Mouse (Mus musculus): ENCODE results near the gene Fuk. TPM values are rescaled to one million over a fixed set of nuclear protein-coding genes. Genes with fewer than 3 reads are reported as not detected.
A peak's percentile ranks its signal among the peaks of the same experiment; 100 is the strongest.

The Fuk gene
- polyA plus RNA-seq (2015; fragmentation: Nextera tagmentation; extraction: Ambion mirVana), result 10.2 and 13.2 TPM in 2 replicates

- Histone ChIP-seq H3K9ac (peak within 1 kb of the TSS; percentile 71), H3K36me3 (no peaks in the 10 kb centered on the region), H3K4me1 (replicated peaks) (peaks cover 6% of the 10 kb centered on the region), H3K27me3 (replicated peaks) (no peaks in the 10 kb centered on the region), H3K9me3 (no peaks in the 10 kb centered on the region), H3K4me3 (replicated peaks) (peak within 1 kb of the TSS; percentile 78), H3K27ac (no peak within 1 kb of the TSS), H3K4me2 (replicated peaks) (peak within 1 kb of the TSS; percentile 61)
- ATAC-seq, result peak; percentile 95
- WGBS, result 2% methylated on average over 30 of the region's 30 CpGs
Observed at GRCm38 (mm10) chr8:110901839-110902578, at the start of gene Fuk. Gene Fuk, minus strand, starts transcription at chr8:110902488.

- no peak for ATAC-seq
- no peak overlapping the region for H3K27ac ChIP-seq
- no peaks in the 10 kb centered on the region for H3K9me3 ChIP-seq
- no peaks in the 10 kb centered on the region for H3K27me3 ChIP-seq (replicated peaks)
- no peak overlapping the region for H3K4me3 ChIP-seq (replicated peaks)
- no peak overlapping the region for H3K4me2 ChIP-seq (replicated peaks)
- WGBS, result 79% methylated on average over 17 of the region's 17 CpGs
- no peaks in the 10 kb centered on the region for H3K4me1 ChIP-seq (replicated peaks)
- no peaks in the 10 kb centered on the region for H3K36me3 ChIP-seq
- no peak overlapping the region for H3K9ac ChIP-seq
Observed at GRCm38 (mm10) chr8:110950065-110950484, 47.8 kb upstream of the Fuk start.

DNA sequence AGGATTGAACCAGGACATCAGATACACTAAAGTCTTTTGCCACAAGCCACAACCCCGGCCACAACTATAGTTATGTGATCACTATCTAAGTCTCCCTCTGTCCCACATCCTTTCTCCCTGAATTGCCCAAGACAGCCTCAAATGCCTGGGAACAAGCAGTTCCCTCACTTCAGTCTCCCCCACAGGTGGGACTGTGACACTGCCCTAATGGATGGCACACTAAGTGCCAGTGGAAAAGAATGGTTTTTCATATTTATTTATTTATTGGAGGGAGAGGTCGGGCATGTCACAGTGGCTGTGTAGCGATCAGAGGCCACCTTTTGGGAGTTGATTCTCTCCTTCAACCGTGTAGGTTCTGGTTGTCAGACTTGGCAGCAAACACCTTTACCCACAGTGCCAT is 43.4 kb upstream of the Fuk start:
- Histone ChIP-seq H3K4me3 (replicated peaks) (no peak overlapping the region), H3K4me2 (replicated peaks) (no peak overlapping the region), H3K27me3 (replicated peaks) (no peaks in the 10 kb centered on the region), H3K27ac (no peak overlapping the region), H3K9me3 (no peaks in the 10 kb centered on the region), H3K36me3 (no peaks in the 10 kb centered on the region), H3K9ac (no peak overlapping the region), H3K4me1 (replicated peaks) (no peaks in the 10 kb centered on the region)
- 75% methylated on average over 4 of the region's 4 CpGs for WGBS
- no peak for ATAC-seq

DNA sequence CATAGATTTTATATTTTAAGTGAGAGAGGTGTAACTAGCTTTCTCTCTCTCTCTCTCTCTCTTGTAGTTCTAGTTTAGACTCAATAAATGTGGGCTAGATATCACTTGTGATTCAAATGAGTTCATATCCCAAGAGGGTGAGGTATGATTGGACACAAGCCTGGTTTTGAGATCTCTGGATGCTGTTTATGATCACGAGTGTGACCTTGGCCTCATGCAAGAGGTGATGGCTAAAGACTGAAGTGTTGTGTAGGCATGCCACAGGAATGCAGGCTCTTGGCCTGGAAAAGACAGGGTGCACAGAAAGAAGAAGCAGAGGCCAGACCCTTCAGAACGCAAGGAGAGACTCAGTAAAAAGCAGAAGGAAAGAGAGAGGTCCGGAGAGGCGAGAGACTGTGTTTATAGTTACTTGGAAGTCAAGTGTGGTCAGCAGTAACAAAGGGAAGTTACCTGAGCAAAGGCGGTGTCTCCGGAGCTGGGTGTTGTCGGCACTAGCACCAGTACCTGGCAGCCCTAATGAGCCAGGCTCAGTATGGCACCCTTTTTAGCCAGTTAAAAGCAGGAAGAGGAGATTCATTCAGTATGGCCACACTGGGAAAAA is 42.1 kb upstream of the Fuk start:
- WGBS, result 76% methylated on average over 7 of the region's 7 CpGs
- no peaks in the 10 kb centered on the region for H3K36me3 ChIP-seq

DNA sequence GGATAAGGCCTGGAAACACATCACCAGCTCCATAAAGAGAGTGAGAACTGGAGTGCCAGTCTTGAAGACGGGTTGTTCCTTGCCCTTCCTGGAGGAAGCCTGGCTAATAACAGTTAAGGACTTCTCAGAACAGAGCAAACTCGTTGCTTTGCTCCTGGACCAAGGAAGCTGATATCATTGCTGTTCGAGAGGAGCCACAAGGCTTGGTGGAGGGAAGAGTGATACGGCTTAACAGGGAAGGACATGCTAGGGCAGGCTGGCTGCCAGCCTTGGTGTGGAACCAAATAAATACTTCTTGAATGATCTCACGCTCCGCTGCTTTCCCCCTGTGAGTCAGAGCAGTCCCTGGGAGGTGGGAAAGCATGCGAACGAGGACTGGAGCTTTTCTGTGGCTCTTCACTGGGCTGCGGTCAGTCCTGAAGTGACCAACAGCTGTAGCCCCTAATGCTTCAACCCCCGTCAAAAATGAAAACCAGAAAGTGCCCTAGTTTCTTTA is 39.2 kb upstream of the Fuk start:
- Histone ChIP-seq H3K9ac (no peak overlapping the region), H3K36me3 (no peaks in the 10 kb centered on the region), H3K27ac (0 out of 2 replicates have a peak overlapping the region, but pooled peaks have one; percentile 3), H3K9me3 (no peaks in the 10 kb centered on the region), H3K4me3 (replicated peaks) (no peak overlapping the region), H3K4me1 (replicated peaks) (no peaks in the 10 kb centered on the region), H3K27me3 (replicated peaks) (no peaks in the 10 kb centered on the region), H3K4me2 (replicated peaks) (no peak overlapping the region)
- ATAC-seq, result peak; percentile 63; the same call in 1 of the 2 replicates
- WGBS, result 51% methylated on average over 10 of the region's 10 CpGs

More for the DNA sequence above, 42.1 kb upstream of the Fuk start:
- Histone ChIP-seq H3K27ac (no peak overlapping the region), H3K4me2 (replicated peaks) (no peak overlapping the region), H3K4me3 (replicated peaks) (no peak overlapping the region), H3K27me3 (replicated peaks) (no peaks in the 10 kb centered on the region), H3K4me1 (replicated peaks) (no peaks in the 10 kb centered on the region), H3K9ac (no peak overlapping the region), H3K9me3 (no peaks in the 10 kb centered on the region)
- no peak for ATAC-seq

- no peaks in the 10 kb centered on the region for H3K27me3 ChIP-seq (replicated peaks)
- H3K4me2 ChIP-seq (replicated peaks), result no peak overlapping the region
- no peaks in the 10 kb centered on the region for H3K36me3 ChIP-seq
- H3K9ac ChIP-seq, result no peak overlapping the region
- H3K4me3 ChIP-seq (replicated peaks), result no peak overlapping the region
- 80% methylated on average over 15 of the region's 15 CpGs for WGBS
- no peaks in the 10 kb centered on the region for H3K9me3 ChIP-seq
- no peak for ATAC-seq
- H3K27ac ChIP-seq, result 0 out of 2 replicates have a peak overlapping the region, but pooled peaks have one; percentile 3
- H3K4me1 ChIP-seq (replicated peaks), result no peaks in the 10 kb centered on the region
Observed at GRCm38 (mm10) chr8:110940682-110941452, 38.6 kb upstream of the Fuk start.

DNA sequence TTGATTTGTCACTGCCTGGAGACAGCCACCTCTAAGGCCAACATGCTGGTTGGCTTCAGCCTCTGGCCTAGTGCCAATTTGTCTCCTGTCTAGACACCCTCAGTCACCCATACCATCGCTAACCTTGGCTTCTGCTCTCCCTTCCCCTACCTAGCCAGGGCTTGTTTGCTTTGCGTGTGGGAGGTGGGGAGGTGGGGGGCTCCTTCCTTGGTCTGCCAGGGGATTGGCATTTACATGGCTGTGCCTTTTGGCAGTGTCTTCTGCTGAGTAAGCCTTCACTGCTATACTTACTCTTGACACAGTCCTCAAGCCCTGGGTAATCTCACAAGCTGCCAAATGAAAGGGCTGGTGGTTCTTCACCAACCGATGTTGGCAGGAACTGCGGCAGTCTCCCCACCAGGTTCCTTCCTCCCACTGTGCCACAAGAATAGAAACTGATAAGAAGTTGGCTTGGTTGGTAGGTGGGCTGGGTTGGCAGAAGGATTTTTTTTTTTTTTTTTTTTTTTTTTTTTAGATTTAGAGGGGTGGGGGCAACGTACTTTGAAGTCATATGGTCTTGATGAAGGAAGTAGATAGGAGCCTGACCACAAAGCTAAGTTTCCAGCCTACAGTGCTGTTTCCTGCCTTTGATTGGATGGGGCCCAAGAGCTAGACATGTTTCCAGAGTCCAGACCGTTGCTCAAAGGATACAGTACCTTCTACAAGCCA is 36.7 kb upstream of the Fuk start:
- H3K4me3 ChIP-seq (replicated peaks), result no peak overlapping the region
- no peak overlapping the region for H3K27ac ChIP-seq
- H3K27me3 ChIP-seq (replicated peaks), result no peaks in the 10 kb centered on the region
- H3K36me3 ChIP-seq, result no peaks in the 10 kb centered on the region
- H3K9me3 ChIP-seq, result no peaks in the 10 kb centered on the region
- no peak for ATAC-seq
- H3K4me1 ChIP-seq (replicated peaks), result no peaks in the 10 kb centered on the region
- no peak overlapping the region for H3K4me2 ChIP-seq (replicated peaks)
- WGBS, result 64% methylated on average over 6 of the region's 6 CpGs
- H3K9ac ChIP-seq, result no peak overlapping the region

- no peaks in the 10 kb centered on the region for H3K4me1 ChIP-seq (replicated peaks)
- H3K36me3 ChIP-seq, result no peaks in the 10 kb centered on the region
- no peaks in the 10 kb centered on the region for H3K9me3 ChIP-seq
- H3K9ac ChIP-seq, result no peak overlapping the region
- no peak overlapping the region for H3K4me3 ChIP-seq (replicated peaks)
- H3K27ac ChIP-seq, result no peak overlapping the region
- 90% methylated on average over 12 of the region's 12 CpGs for WGBS
- no peak overlapping the region for H3K4me2 ChIP-seq (replicated peaks)
- ATAC-seq, result no peak
- H3K27me3 ChIP-seq (replicated peaks), result no peaks in the 10 kb centered on the region
Observed at GRCm38 (mm10) chr8:110936217-110936616, 33.9 kb upstream of the Fuk start.

GRCm38 (mm10) chr8:110933272-110933671 is 31.0 kb upstream of the Fuk start:
- H3K27me3 ChIP-seq (replicated peaks), result no peaks in the 10 kb centered on the region
- H3K4me1 ChIP-seq (replicated peaks), result no peaks in the 10 kb centered on the region
- no peak overlapping the region for H3K9ac ChIP-seq
- H3K27ac ChIP-seq, result no peak overlapping the region
- no peak for ATAC-seq
- H3K9me3 ChIP-seq, result no peaks in the 10 kb centered on the region
- no peak overlapping the region for H3K4me2 ChIP-seq (replicated peaks)
- 85% methylated on average over 2 of the region's 2 CpGs for WGBS
- H3K4me3 ChIP-seq (replicated peaks), result no peak overlapping the region
- H3K36me3 ChIP-seq, result no peaks in the 10 kb centered on the region

DNA sequence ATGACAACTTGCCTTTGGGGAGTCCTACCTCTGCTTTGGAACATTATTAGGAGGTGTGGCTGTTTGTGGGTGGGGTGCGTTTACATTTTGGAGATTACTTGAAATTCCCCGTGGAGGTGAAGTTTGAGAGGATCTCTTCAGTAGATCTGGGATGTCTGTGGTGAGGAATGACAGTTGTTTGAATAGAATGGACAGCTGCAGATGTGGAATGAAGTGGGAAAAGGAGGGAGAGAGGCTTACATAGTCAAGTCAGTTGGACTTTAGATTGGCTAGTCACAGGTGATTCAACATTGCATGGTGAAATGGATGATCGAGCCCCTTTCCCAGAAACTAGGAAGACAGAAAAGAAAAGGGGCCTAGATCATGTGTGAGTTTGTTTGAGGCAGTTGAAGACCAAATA is 30.2 kb upstream of the Fuk start:
- no peak overlapping the region for H3K9ac ChIP-seq
- ATAC-seq, result no peak
- no peaks in the 10 kb centered on the region for H3K4me1 ChIP-seq (replicated peaks)
- no peaks in the 10 kb centered on the region for H3K36me3 ChIP-seq
- H3K27me3 ChIP-seq (replicated peaks), result no peaks in the 10 kb centered on the region
- no peak overlapping the region for H3K27ac ChIP-seq
- no peaks in the 10 kb centered on the region for H3K9me3 ChIP-seq
- H3K4me2 ChIP-seq (replicated peaks), result no peak overlapping the region
- no peak overlapping the region for H3K4me3 ChIP-seq (replicated peaks)
- 73% methylated on average over 3 of the region's 3 CpGs for WGBS

DNA sequence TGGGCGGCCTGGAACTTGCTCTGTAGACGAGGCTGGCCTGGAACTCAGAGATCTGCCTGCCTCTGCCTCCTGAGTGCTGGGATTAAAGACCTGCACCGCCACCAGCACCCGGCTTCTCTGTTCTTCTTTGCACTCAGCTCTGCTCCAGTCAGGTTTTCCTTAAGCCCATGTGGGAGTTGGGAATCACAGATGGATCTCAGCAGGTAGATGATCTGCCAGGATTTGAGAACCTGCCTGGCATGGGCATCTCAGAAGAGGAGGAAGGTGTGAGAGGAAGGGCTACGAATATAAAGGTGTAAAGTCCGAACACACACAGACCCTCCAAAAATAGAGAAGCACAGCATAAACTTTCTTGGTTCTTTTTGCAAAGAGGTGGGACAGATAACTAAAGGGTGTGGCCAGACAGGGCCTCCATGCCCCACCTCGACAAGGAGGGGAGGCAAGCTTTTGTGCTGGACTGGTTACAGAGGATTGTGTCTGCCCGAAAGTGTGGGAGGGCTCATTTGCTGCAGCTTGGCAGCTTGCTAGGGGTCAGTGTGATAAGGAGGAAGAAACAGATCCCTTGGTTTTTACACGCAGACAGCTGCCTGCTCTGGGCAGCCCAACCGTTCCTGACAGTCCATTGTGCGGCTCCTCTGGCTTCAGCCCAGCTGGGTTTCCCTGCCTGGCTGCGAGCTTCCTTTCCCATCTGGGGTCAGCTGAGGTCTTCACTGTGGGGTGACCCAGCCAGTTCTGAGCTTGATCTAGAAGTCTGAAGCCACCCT is 29.1 kb upstream of the Fuk start:
- H3K27ac ChIP-seq, result no peak overlapping the region

More for the DNA sequence above, 29.1 kb upstream of the Fuk start:
- Histone ChIP-seq H3K4me3 (replicated peaks) (no peak overlapping the region), H3K27me3 (replicated peaks) (no peaks in the 10 kb centered on the region), H3K9ac (no peak overlapping the region), H3K4me1 (replicated peaks) (0 out of 2 replicates have a peak, but pooled peaks cover 3% of the 10 kb centered on the region), H3K36me3 (no peaks in the 10 kb centered on the region), H3K4me2 (replicated peaks) (no peak overlapping the region), H3K9me3 (no peaks in the 10 kb centered on the region)
- peak; percentile 50; the same call in 1 of the 2 replicates for ATAC-seq
- 61% methylated on average over 12 of the region's 12 CpGs for whole genome bisulfite sequencing
